Mouse (Mus musculus): Measurements from ENCODE around the gene Olfr1048. TPM values are rescaled to one million over a fixed set of nuclear protein-coding genes. Genes with fewer than 3 reads are reported as not detected.
"Not testable (repeated sequence)": the region's sequence is repeated elsewhere in the genome, so short reads cannot be mapped to it uniquely, and the experiment has no call there.

Olfr1048 gene
- not detected in 2 replicates for polyA plus RNA-seq (2015; fragmentation: Nextera tagmentation; extraction: Ambion mirVana)

DNA sequence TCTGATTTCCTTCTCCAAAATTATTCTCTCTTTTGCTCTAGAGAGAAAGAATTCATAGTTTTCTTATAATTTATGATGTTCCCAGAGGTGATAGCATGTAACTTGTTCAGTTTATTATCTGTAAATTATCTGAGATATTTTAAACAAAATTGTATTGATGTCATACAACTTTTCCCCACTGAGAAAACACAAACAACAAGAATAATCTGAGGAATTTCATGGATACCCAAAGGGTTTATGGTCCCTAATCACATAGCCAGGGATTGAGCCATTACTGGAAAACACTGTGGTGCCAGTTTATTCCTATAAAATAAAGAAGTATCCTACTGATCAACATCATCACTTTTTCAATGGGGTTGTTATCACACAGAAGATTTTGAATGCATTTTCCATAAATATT lies at the start of gene Olfr1048:
Gene Olfr1048, minus strand, starts transcription at position 101 of the 400 bp plus-strand sequence.
- Histone ChIP-seq H3K9me3 (ENCODE audit: control insufficient read depth, low read length) (no peaks in the 10 kb centered on the region), H3K27me3 (replicated peaks; ENCODE audit: control insufficient read depth, insufficient read depth, low read length) (no peaks in the 10 kb centered on the region), H3K36me3 (ENCODE audit: control insufficient read depth, insufficient read depth) (no peaks in the 10 kb centered on the region), H3K4me3 (replicated peaks; ENCODE audit: low read length) (no peak within 1 kb of the TSS), H3K27ac (ENCODE audit: low read length) (no peak within 1 kb of the TSS), H3K9ac (replicated peaks; ENCODE audit: low read depth, low read length) (no peak within 1 kb of the TSS), H3K4me2 (ENCODE audit: low read length) (no peak within 1 kb of the TSS), H3K4me1 (replicated peaks; ENCODE audit: control insufficient read depth, insufficient read depth, low read length) (no peaks in the 10 kb centered on the region)
- ATAC-seq, result no peak

DNA sequence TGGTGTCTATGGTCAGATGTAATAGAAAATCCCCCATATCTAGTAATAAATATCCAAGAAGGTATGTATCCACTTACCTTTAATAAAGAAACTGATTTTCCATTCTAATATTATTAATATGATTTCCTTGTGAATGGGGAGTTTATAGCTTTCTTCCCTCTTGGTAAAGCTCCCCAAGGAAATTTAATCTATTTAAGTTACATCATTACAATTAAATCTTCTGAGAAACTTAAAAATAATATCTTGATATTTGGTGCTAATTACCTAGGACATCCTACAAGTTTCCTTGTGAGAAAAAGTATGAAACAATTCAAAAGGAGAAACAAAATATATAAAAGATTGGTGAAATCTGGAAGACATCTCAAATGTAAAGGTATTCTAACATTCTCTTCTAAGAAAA lies 38.9 kb upstream of the Olfr1048 start, which contains the start of gene Olfr1051:
Gene Olfr1051, minus strand, starts transcription at position 101 of the 400 bp plus-strand sequence.
- H3K27ac ChIP-seq (ENCODE audit: low read length); ATAC-seq; H3K27me3 ChIP-seq (replicated peaks; ENCODE audit: control insufficient read depth, insufficient read depth, low read length); H3K36me3 ChIP-seq (ENCODE audit: control insufficient read depth, insufficient read depth); H3K4me2 ChIP-seq (ENCODE audit: low read length); H3K4me1 ChIP-seq (replicated peaks; ENCODE audit: control insufficient read depth, insufficient read depth, low read length); H3K9ac ChIP-seq (replicated peaks; ENCODE audit: low read depth, low read length); H3K4me3 ChIP-seq (replicated peaks; ENCODE audit: low read length); H3K9me3 ChIP-seq (ENCODE audit: control insufficient read depth, low read length): not testable (repeated sequence)

DNA sequence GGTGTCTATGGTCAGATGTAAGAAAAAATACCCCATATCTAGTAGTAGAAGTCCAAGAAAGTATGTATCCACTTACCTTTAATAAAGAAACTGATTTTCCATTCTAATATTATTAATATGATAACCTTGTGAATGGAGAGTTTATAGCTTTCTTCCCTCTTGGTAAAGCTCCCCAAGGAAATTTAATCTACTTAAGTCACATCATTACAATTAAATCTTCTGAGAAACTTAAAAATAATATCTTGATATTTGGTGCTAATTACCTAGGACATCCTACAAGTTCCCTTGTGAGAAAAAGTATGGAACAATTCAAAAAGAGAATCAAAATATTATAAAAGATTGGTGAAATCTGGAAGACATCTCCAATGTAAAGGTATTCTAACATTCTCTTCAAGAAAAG lies 18.1 kb upstream of the Olfr1048 start, which contains the start of gene Olfr1049:
Gene Olfr1049, minus strand, starts transcription at position 101 of the 400 bp plus-strand sequence.
- H3K4me3 ChIP-seq (replicated peaks; ENCODE audit: low read length); ATAC-seq; H3K9me3 ChIP-seq (ENCODE audit: control insufficient read depth, low read length); H3K27ac ChIP-seq (ENCODE audit: low read length); H3K4me1 ChIP-seq (replicated peaks; ENCODE audit: control insufficient read depth, insufficient read depth, low read length); H3K36me3 ChIP-seq (ENCODE audit: control insufficient read depth, insufficient read depth); H3K27me3 ChIP-seq (replicated peaks; ENCODE audit: control insufficient read depth, insufficient read depth, low read length); H3K4me2 ChIP-seq (ENCODE audit: low read length); H3K9ac ChIP-seq (replicated peaks; ENCODE audit: low read depth, low read length): not testable (repeated sequence)

DNA sequence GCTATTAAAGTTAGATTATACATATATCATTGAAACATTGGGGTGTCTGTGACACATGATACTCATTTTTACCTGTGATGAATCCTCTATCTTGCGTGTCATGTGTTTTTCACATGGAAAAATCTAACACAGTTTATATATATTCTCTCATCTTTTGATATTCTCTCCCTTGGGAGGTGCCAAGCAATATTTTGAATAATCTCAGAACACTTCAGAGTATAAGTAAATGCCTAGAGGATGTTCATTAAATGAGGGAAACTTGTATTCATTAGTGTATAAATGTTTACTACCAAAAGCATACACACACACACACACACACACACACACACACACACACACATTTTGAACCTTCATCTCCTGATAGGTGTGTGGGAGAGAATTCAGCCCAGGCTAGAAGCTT lies 8.8 kb downstream of the Olfr1048 start, which contains the start of gene Olfr1047:
Gene Olfr1047, minus strand, starts transcription at position 101 of the 400 bp plus-strand sequence.
- no peak within 1 kb of the TSS for H3K4me2 ChIP-seq (ENCODE audit: low read length)
- no peak for ATAC-seq
- H3K9me3 ChIP-seq (ENCODE audit: control insufficient read depth, low read length), result no peaks in the 10 kb centered on the region
- no peaks in the 10 kb centered on the region for H3K36me3 ChIP-seq (ENCODE audit: control insufficient read depth, insufficient read depth)
- H3K9ac ChIP-seq (replicated peaks; ENCODE audit: low read depth, low read length), result no peak within 1 kb of the TSS
- H3K27ac ChIP-seq (ENCODE audit: low read length), result no peak within 1 kb of the TSS
- no peak within 1 kb of the TSS for H3K4me3 ChIP-seq (replicated peaks; ENCODE audit: low read length)
- WGBS, result 92% methylated on average over 1 of the region's 1 CpGs
- H3K4me1 ChIP-seq (replicated peaks; ENCODE audit: control insufficient read depth, insufficient read depth, low read length), result no peaks in the 10 kb centered on the region
- no peaks in the 10 kb centered on the region for H3K27me3 ChIP-seq (replicated peaks; ENCODE audit: control insufficient read depth, insufficient read depth, low read length)

DNA sequence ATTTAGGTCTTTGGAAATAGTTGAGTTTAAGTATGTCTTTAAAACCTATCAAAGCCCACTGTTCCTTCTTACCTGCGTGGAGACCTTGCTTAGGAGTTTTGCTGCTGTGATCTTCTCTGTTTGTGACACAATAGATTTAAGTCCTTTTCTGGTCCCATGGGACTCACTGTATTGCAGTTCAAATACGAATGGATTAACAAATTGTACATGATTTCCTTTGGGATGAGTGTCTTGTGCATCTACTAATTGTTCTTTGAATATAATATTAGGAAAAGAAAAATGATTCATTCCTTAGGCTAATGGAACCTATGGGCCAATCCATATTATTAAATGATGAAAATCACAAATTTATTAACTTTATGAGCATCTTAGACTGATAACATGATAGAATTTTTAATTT lies 20.9 kb downstream of the Olfr1048 start, which contains the start of gene Olfr1046:
Gene Olfr1046, minus strand, starts transcription at position 101 of the 400 bp plus-strand sequence.
- H3K27ac ChIP-seq (ENCODE audit: low read length), result no peak within 1 kb of the TSS
- no peaks in the 10 kb centered on the region for H3K9me3 ChIP-seq (ENCODE audit: control insufficient read depth, low read length)
- WGBS, result 71% methylated on average over 2 of the region's 2 CpGs
- no peak within 1 kb of the TSS for H3K4me3 ChIP-seq (replicated peaks; ENCODE audit: low read length)
- H3K4me1 ChIP-seq (replicated peaks; ENCODE audit: control insufficient read depth, insufficient read depth, low read length), result no peaks in the 10 kb centered on the region
- no peak within 1 kb of the TSS for H3K9ac ChIP-seq (replicated peaks; ENCODE audit: low read depth, low read length)
- H3K36me3 ChIP-seq (ENCODE audit: control insufficient read depth, insufficient read depth), result no peaks in the 10 kb centered on the region
- H3K4me2 ChIP-seq (ENCODE audit: low read length), result no peak within 1 kb of the TSS
- no peak for ATAC-seq
- H3K27me3 ChIP-seq (replicated peaks; ENCODE audit: control insufficient read depth, insufficient read depth, low read length), result no peaks in the 10 kb centered on the region

DNA sequence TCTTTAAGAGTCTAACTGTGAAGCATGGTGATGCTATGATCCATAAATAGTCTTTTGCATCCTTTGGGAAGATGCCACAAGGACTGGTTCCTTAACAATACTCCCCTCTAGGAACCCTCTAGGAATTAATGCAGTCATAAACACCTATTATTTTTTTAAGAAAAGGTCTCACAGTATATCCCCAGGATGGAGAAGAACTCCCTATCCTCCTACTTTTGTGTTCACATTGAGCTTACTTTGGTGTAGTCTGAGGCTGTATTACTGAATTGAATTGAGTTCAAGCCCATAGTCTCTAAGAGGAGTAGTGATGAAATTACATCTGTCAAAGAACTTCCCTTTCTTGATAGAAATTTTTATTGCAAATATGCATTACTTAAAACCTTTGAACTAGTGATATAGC lies 37.2 kb downstream of the Olfr1048 start, which contains the start of gene Olfr1045:
Gene Olfr1045, minus strand, starts transcription at position 101 of the 400 bp plus-strand sequence.
- H3K27ac ChIP-seq (ENCODE audit: low read length), result no peak within 1 kb of the TSS
- no peak within 1 kb of the TSS for H3K9ac ChIP-seq (replicated peaks; ENCODE audit: low read depth, low read length)
- no peaks in the 10 kb centered on the region for H3K4me1 ChIP-seq (replicated peaks; ENCODE audit: control insufficient read depth, insufficient read depth, low read length)
- H3K4me3 ChIP-seq (replicated peaks; ENCODE audit: low read length), result no peak within 1 kb of the TSS
- ATAC-seq, result no peak
- H3K9me3 ChIP-seq (ENCODE audit: control insufficient read depth, low read length), result no peaks in the 10 kb centered on the region
- no peak within 1 kb of the TSS for H3K4me2 ChIP-seq (ENCODE audit: low read length)
- no peaks in the 10 kb centered on the region for H3K27me3 ChIP-seq (replicated peaks; ENCODE audit: control insufficient read depth, insufficient read depth, low read length)
- H3K36me3 ChIP-seq (ENCODE audit: control insufficient read depth, insufficient read depth), result no peaks in the 10 kb centered on the region

DNA sequence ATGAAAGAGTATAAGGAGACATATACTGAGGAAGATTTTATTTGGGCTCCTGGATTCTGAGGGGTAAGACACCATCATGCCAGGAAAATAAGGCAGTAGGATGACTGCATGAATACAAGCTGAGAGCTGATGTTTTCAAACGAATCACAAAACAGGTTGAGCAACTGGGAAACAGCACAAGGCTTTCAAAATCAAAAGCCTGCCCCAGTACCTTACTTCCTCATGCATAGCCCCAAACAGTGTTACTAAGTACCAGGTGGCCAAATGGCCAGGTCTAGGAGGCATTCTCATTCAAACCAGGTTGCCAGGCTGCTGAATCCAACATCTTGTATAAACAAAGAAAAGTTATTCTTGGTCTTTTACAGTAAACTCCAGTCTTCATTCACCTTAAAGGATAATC lies 44.2 kb downstream of the Olfr1048 start:
- no peak overlapping the region for H3K4me2 ChIP-seq (ENCODE audit: low read length)
- ATAC-seq, result no peak
- H3K36me3 ChIP-seq (ENCODE audit: control insufficient read depth, insufficient read depth), result no peaks in the 10 kb centered on the region
- no peak overlapping the region for H3K27ac ChIP-seq (ENCODE audit: low read length)
- no peak overlapping the region for H3K4me3 ChIP-seq (replicated peaks; ENCODE audit: low read length)
- H3K4me1 ChIP-seq (replicated peaks; ENCODE audit: control insufficient read depth, insufficient read depth, low read length), result no peaks in the 10 kb centered on the region
- no peaks in the 10 kb centered on the region for H3K27me3 ChIP-seq (replicated peaks; ENCODE audit: control insufficient read depth, insufficient read depth, low read length)
- no peaks in the 10 kb centered on the region for H3K9me3 ChIP-seq (ENCODE audit: control insufficient read depth, low read length)
- H3K9ac ChIP-seq (replicated peaks; ENCODE audit: low read depth, low read length), result no peak overlapping the region
- 77% methylated on average over 1 of the region's 1 CpGs for WGBS

DNA sequence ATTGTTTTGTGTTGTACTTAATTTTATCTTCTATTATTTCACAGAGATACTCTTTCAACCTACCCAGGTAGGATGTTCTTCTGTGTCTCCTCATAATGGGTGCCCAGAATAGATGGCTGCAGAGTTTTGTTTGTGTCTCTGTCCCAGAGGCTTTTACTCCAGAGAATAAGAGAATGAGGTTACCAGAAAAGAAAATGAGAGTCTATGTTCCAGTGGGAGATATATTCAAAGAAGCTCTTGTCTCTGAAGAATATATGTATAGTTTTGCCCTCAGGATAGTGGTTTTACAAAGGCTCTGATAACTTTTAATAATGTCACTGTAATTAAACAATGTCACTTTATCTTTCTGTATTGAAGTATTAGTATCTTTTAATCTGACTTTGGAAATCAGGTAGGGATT lies 54.5 kb downstream of the Olfr1048 start, which contains the start of gene Olfr52:
Gene Olfr52, minus strand, starts transcription at position 101 of the 400 bp plus-strand sequence.
- H3K4me1 ChIP-seq (replicated peaks; ENCODE audit: control insufficient read depth, insufficient read depth, low read length), result no peaks in the 10 kb centered on the region
- H3K27me3 ChIP-seq (replicated peaks; ENCODE audit: control insufficient read depth, insufficient read depth, low read length), result no peaks in the 10 kb centered on the region
- ATAC-seq, result no peak
- H3K27ac ChIP-seq (ENCODE audit: low read length), result no peak within 1 kb of the TSS
- no peak within 1 kb of the TSS for H3K4me3 ChIP-seq (replicated peaks; ENCODE audit: low read length)
- H3K4me2 ChIP-seq (ENCODE audit: low read length), result no peak within 1 kb of the TSS
- no peaks in the 10 kb centered on the region for H3K9me3 ChIP-seq (ENCODE audit: control insufficient read depth, low read length)
- H3K36me3 ChIP-seq (ENCODE audit: control insufficient read depth, insufficient read depth), result no peaks in the 10 kb centered on the region
- no peak within 1 kb of the TSS for H3K9ac ChIP-seq (replicated peaks; ENCODE audit: low read depth, low read length)
